Mouse (Mus musculus): ENCODE results near the gene Ctps.

DNA sequence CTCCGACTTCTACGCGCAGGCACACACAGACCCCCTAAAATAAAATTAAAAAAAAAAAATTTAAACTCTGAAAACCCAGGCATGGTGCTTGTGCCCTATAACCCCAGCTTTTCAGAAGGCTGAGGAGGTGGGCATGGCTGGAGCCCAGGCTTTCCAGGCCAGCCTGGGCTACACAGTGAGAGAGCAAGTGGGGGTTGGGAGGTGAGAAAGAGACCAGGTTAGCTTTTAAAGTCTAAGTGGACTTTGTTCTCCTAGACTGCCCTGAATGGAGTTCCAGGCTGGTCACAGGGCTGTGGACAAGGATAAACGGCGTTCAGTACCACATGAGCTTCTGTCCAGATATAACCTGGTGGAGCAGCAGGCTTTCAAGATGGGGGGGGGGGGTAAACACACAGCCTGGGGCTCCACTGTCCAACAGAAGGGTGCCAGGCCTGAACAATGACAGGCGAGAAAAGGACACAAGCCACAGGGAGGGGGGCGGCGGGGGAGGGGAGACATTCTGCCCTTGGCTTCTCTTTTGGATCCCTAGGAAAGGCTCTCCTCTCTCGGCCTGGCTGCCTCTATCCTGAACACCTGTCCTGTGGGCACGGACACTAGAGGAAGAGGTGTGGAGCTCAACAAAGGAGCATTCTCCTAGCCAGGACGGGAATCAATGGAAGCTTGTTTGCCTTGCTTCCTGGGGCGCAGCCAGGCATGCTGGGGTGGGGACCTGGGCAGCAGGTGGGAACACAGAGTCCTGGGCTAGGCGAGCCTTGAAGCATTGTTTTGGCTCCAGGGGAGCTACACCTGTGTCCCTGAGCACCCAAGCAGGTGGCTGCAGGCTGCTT lies 46.3 kb upstream of the Ctps start:
- TF ChIP-seq CTCF (IDR thresholded peaks at IDR 0.05; ENCODE audit: low read depth) (no peak), EP300 (IDR thresholded peaks at IDR 0.05; ENCODE audit: low read depth) (no peak; the same call in 1 of the 2 replicates)
